Mouse (Mus musculus): ENCODE results near the gene Timm10b. TPM values are rescaled to one million over a fixed set of nuclear protein-coding genes. Genes with fewer than 3 reads are reported as not detected.

Gene Timm10b
- polyA plus RNA-seq, 1 experiment: 203 TPM

GRCm38 (mm10) chr7:105640894-105641255 is 1.0 kb downstream of the Timm10b start:
- Histone ChIP-seq H3K79me2 (ENCODE audit: control insufficient read depth, insufficient read depth) (peaks cover 46% of the 10 kb centered on the region), H3ac (ENCODE audit: control insufficient read depth, insufficient read length, low read depth) (peak overlapping the region; percentile 88), H3K79me3 (ENCODE audit: low read depth) (peaks cover 30% of the 10 kb centered on the region), H3K4me3 (ENCODE audit: insufficient read depth, poor library complexity, severe bottlenecking) (peak overlapping the region; percentile 71), H3K27me3 (ENCODE audit: control insufficient read depth, insufficient read depth, insufficient read length) (no peaks in the 10 kb centered on the region), H3K36me3 (ENCODE audit: control insufficient read depth, insufficient read depth) (peaks cover 38% of the 10 kb centered on the region)
- TF ChIP-seq USF1 (IDR thresholded peaks at IDR 0.05; ENCODE audit: low read depth): no peak
- TF ChIP-seq CEBPB (IDR thresholded peaks at IDR 0.05; ENCODE audit: low read depth): no peak
- no peak for TF ChIP-seq MYOD1 (IDR thresholded peaks at IDR 0.05; ENCODE audit: control insufficient read depth, insufficient read length, low read depth)
- no peak for TF ChIP-seq CTCF (IDR thresholded peaks at IDR 0.05; ENCODE audit: control insufficient read depth, insufficient read depth, insufficient read length)
- no peak for TF ChIP-seq MAX (IDR thresholded peaks at IDR 0.05)
- no peak for TF ChIP-seq MYOG (IDR thresholded peaks at IDR 0.05; ENCODE audit: control insufficient read depth, extremely low read depth, insufficient read length)
- no peak for TF ChIP-seq FOSL1 (IDR thresholded peaks at IDR 0.05; ENCODE audit: insufficient read depth, low read length, poor library complexity, severe bottlenecking)

DNA sequence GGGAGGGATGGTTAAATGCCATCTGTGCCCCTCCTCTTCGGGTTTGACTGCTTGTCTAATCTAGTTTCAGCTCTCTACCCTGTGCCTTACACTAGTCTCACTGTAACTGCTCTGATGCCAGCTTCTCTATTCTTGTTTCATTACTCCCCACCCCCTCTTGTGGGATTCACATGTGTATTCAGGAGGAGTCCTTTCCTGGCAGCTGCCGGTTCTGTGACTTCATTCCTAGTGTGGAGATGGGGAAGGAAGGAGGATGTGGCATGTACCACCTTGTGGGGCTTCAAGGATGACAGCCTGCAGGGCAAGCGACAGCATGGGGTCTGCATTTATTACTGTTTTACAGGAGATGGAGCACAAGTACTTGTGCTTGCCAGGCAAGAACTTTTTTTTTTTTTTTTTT is 2.1 kb downstream of the Timm10b start:
- peak overlapping the region; percentile 24 for H3ac ChIP-seq (ENCODE audit: control insufficient read depth, insufficient read length, low read depth)
- H3K79me2 ChIP-seq (ENCODE audit: control insufficient read depth, insufficient read depth): peaks cover 46% of the 10 kb centered on the region
- H3K4me3 ChIP-seq (ENCODE audit: insufficient read depth, poor library complexity, severe bottlenecking): no peak overlapping the region
- H3K36me3 ChIP-seq (ENCODE audit: control insufficient read depth, insufficient read depth): peaks cover 31% of the 10 kb centered on the region
- H3K27me3 ChIP-seq (ENCODE audit: control insufficient read depth, insufficient read depth, insufficient read length): no peaks in the 10 kb centered on the region
- TF ChIP-seq MYOG (IDR thresholded peaks at IDR 0.05; ENCODE audit: control insufficient read depth, extremely low read depth, insufficient read length) (no peak), USF1 (IDR thresholded peaks at IDR 0.05; ENCODE audit: low read depth) (no peak), MAX (IDR thresholded peaks at IDR 0.05) (no peak), FOSL1 (IDR thresholded peaks at IDR 0.05; ENCODE audit: insufficient read depth, low read length, poor library complexity, severe bottlenecking) (no peak), CTCF (IDR thresholded peaks at IDR 0.05; ENCODE audit: control insufficient read depth, insufficient read depth, insufficient read length) (no peak), MYOD1 (IDR thresholded peaks at IDR 0.05; ENCODE audit: control insufficient read depth, insufficient read length, low read depth) (no peak), CEBPB (IDR thresholded peaks at IDR 0.05; ENCODE audit: low read depth) (no peak)
- H3K79me3 ChIP-seq (ENCODE audit: low read depth): peaks cover 30% of the 10 kb centered on the region

DNA sequence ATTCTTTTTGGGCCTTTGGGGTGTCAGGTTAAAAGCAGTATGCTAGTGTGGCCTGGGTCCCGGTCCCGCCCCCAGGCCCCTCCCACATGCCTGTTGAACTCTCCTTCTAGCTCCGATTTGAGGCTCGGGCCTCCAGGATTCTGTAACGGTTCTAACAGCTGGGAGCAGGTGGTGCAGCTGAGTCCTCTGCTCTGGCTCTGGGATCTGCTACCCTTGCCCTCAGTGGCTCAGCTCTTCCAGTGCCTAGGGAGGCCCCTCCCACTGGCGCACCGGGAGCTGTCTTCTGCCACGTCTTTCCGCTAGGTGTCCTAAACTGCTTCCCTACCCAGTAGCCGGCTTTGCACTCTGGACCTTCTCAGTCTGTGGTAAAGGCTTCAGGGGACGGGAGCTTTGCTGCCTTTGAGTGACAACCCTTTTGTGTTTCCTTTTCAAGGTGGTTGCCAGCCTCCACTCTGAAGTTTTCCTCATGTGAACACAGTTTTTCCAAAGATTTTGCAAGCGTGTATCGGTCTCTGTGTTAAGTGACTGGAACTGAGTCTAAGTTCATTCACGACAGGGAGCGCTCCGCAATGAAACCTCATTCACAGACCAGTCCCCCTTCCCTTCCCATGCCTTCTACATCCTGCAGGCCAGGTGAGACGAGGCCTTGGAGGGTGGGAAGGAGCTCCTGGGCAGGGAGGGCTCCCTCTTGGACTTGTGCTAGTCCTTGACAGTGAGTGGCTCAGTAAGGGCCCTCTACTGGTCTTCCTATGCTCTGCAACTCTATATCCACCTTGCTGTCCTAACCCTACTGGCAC is 11.0 kb downstream of the Timm10b start, which contains the start of gene Dnhd1:
Gene Dnhd1 (plus strand): TSS at position 189 of the 797 bp plus-strand sequence.
- no peaks in the 10 kb centered on the region for H3K79me2 ChIP-seq (ENCODE audit: control insufficient read depth, insufficient read depth)
- peak within 1 kb of the TSS; percentile 31 for H3ac ChIP-seq (ENCODE audit: control insufficient read depth, insufficient read length, low read depth)
- H3K36me3 ChIP-seq (ENCODE audit: control insufficient read depth, insufficient read depth): no peaks in the 10 kb centered on the region
- peak; percentile 35 for TF ChIP-seq CTCF (IDR thresholded peaks at IDR 0.05; ENCODE audit: control insufficient read depth, insufficient read depth, insufficient read length)
- TF ChIP-seq CEBPB (IDR thresholded peaks at IDR 0.05; ENCODE audit: low read depth): no peak
- no peak within 1 kb of the TSS for H3K4me3 ChIP-seq (ENCODE audit: insufficient read depth, poor library complexity, severe bottlenecking)
- no peaks in the 10 kb centered on the region for H3K27me3 ChIP-seq (ENCODE audit: control insufficient read depth, insufficient read depth, insufficient read length)
- H3K79me3 ChIP-seq (ENCODE audit: low read depth): no peaks in the 10 kb centered on the region

DNA sequence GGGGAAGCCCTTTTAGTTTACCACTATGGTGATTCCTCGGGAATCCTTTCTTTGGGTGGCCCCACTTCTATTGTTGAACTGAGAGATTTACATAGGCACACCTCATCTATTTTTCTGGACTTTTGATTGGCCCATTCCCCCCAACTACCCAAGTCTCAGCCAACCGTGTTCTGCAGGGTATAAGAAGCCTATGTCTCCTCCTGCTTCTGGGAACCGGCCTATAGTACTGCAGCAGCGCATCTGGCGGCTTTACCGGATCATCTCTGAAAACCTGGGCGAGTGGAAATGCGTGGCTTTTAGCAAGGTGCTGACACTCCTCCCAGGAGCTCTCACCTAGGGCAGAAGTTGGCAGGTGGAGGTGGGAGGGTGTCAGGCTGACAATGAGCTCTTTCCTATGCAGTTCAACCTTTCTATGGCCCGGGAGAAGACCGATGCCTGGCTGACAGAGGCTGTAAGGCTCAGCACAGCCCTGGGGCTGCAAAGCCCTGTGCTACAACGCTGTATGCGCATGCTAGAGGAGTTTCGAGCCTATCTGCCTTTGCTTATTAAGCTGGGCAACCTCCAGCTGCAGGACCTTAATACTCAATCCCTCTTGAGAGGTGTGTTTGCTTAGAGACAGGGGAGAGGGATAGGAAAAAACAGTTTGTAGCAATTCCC is 45.8 kb downstream of the Timm10b start:
- no peaks in the 10 kb centered on the region for H3K79me3 ChIP-seq (ENCODE audit: low read depth)
- no peak overlapping the region for H3ac ChIP-seq (ENCODE audit: control insufficient read depth, insufficient read length, low read depth)
- peaks cover 5% of the 10 kb centered on the region for H3K27me3 ChIP-seq (ENCODE audit: control insufficient read depth, insufficient read depth, insufficient read length)
- no peak overlapping the region for H3K4me3 ChIP-seq (ENCODE audit: insufficient read depth, poor library complexity, severe bottlenecking)
- no peaks in the 10 kb centered on the region for H3K36me3 ChIP-seq (ENCODE audit: control insufficient read depth, insufficient read depth)
- no peaks in the 10 kb centered on the region for H3K79me2 ChIP-seq (ENCODE audit: control insufficient read depth, insufficient read depth)
- TF ChIP-seq CEBPB (IDR thresholded peaks at IDR 0.05; ENCODE audit: low read depth) (no peak), MAX (IDR thresholded peaks at IDR 0.05) (no peak), FOSL1 (IDR thresholded peaks at IDR 0.05; ENCODE audit: insufficient read depth, low read length, poor library complexity, severe bottlenecking) (no peak), CTCF (IDR thresholded peaks at IDR 0.05; ENCODE audit: control insufficient read depth, insufficient read depth, insufficient read length) (no peak), USF1 (IDR thresholded peaks at IDR 0.05; ENCODE audit: low read depth) (no peak), MYOD1 (IDR thresholded peaks at IDR 0.05; ENCODE audit: control insufficient read depth, insufficient read length, low read depth) (no peak), MYOG (IDR thresholded peaks at IDR 0.05; ENCODE audit: control insufficient read depth, extremely low read depth, insufficient read length) (no peak)

DNA sequence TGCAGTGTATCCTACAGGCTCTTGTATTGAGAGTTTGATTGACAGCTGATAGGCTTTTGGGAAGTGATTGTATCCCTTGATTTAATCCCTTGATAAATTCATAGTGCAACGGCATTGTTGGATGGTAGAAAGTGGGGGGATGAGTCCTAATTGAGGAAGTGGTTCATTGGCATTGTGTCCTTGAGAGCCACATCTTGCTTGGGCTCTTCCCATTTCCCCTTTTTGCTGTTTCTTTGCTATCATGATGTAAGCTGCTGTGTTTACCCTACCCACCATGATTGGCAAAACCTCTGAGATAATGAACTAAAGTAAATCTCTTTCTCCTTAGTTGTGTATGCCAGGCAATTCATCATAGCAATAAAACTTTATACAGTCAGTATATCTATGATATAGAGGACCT is 51.0 kb downstream of the Timm10b start:
- Histone ChIP-seq H3K36me3 (ENCODE audit: control insufficient read depth, insufficient read depth) (no peaks in the 10 kb centered on the region), H3K27me3 (ENCODE audit: control insufficient read depth, insufficient read depth, insufficient read length) (peaks cover 25% of the 10 kb centered on the region), H3K79me3 (ENCODE audit: low read depth) (no peaks in the 10 kb centered on the region), H3K4me3 (ENCODE audit: insufficient read depth, poor library complexity, severe bottlenecking) (no peak overlapping the region), H3K79me2 (ENCODE audit: control insufficient read depth, insufficient read depth) (no peaks in the 10 kb centered on the region), H3ac (ENCODE audit: control insufficient read depth, insufficient read length, low read depth) (no peak overlapping the region)
- no peak for TF ChIP-seq MAX (IDR thresholded peaks at IDR 0.05)

Other genes with a start within 250 kb of the Timm10b start
- 16.0 TPM for gene Fam160a2, start 240.0 kb upstream of the Timm10b start, polyA plus RNA-seq (2012; fragmentation: generic; extraction: Trizol)
- not detected for gene Cnga4, start 235.5 kb upstream of the Timm10b start, polyA plus RNA-seq (2012; fragmentation: generic; extraction: Trizol)
- gene Cckbr, start 214.3 kb upstream of the Timm10b start, polyA plus RNA-seq (2012; fragmentation: generic; extraction: Trizol): not detected
- gene Cavin3, start 157.8 kb upstream of the Timm10b start, polyA plus RNA-seq (2012; fragmentation: generic; extraction: Trizol): 83.7 TPM
- 27.9 TPM for gene Smpd1, start 85.7 kb upstream of the Timm10b start, polyA plus RNA-seq (2012; fragmentation: generic; extraction: Trizol)
- 22.4 TPM for gene Apbb1, start 58.4 kb upstream of the Timm10b start, polyA plus RNA-seq (2012; fragmentation: generic; extraction: Trizol)
- gene Hpx, start 39.9 kb upstream of the Timm10b start, polyA plus RNA-seq (2012; fragmentation: generic; extraction: Trizol): 0.22 TPM
- 44.4 TPM for gene Trim3, start 6.5 kb upstream of the Timm10b start, polyA plus RNA-seq (2012; fragmentation: generic; extraction: Trizol)
- 68.2 TPM for gene Arfip2, start 360 bp downstream of the Timm10b start, polyA plus RNA-seq (2012; fragmentation: generic; extraction: Trizol)
- gene Gm45799, start 496 bp downstream of the Timm10b start, polyA plus RNA-seq (2012; fragmentation: generic; extraction: Trizol): 56.8 TPM
- gene Dnhd1, start 10.8 kb downstream of the Timm10b start, polyA plus RNA-seq (2012; fragmentation: generic; extraction: Trizol): 0.35 TPM
- 375 TPM for gene Ilk, start 96.5 kb downstream of the Timm10b start, polyA plus RNA-seq (2012; fragmentation: generic; extraction: Trizol)
- gene Rrp8, start 97.3 kb downstream of the Timm10b start, polyA plus RNA-seq (2012; fragmentation: generic; extraction: Trizol): 35.8 TPM
- gene Taf10, start 104.3 kb downstream of the Timm10b start, polyA plus RNA-seq (2012; fragmentation: generic; extraction: Trizol): 327 TPM
- gene Tpp1, start 112.2 kb downstream of the Timm10b start, polyA plus RNA-seq (2012; fragmentation: generic; extraction: Trizol): 41.6 TPM
- gene Dchs1, start 147.6 kb downstream of the Timm10b start, polyA plus RNA-seq (2012; fragmentation: generic; extraction: Trizol): 1.8 TPM
- gene Mrpl17, start 171.0 kb downstream of the Timm10b start, polyA plus RNA-seq (2012; fragmentation: generic; extraction: Trizol): 554 TPM